18 mouse cellular contexts compared by ENCODE assay signal in the genomic region with DNA sequence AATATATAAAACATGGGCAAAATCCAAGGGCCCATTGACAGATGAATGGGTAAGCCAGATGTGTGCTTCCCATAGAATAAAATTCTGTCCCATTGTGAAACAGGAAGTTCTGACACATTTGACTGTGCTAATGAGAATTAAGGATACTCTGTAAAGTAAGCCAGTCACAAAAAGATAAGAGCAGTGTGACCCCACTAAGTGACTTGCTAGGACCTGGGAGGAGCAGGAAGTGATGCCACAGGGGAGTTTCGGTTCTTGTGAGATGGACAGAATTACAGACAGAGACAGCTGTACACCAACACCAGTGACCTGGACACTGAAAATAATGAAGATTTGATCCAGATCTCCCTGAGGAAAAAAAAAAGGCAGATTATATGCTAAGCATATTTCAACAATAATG. TPM values are rescaled to one million over a fixed set of nuclear protein-coding genes. Genes with fewer than 3 reads are reported as not detected.
DNase-seq lines count a peak whose midpoint lies in the region.
"Had no signal": no experiment of that assay in that cellular context is flagged by ENCODE, and none has a peak within 500 bp of the region (broad histone marks: within the 10 kb centered on the region; RNA-seq: fewer than 3 reads in every experiment).

No protein-coding gene starts in this region.

- no peaks in the 10 kb centered on the region for H3K9me3 ChIP-seq in megakaryocyte, embryonic 14.5 days
- H3K9me3 ChIP-seq: embryonic facial prominence, embryonic 13.5 days; forebrain, embryonic 12.5 days; heart, embryonic 12.5 days; hindbrain, embryonic 13.5 days had no signal

- H3K36me3 ChIP-seq in megakaryocyte, embryonic 14.5 days (replicated peaks; ENCODE audit: low read length) = no peaks in the 10 kb centered on the region
- H3K36me3 ChIP-seq: embryonic facial prominence, embryonic 13.5 days; forebrain, embryonic 12.5 days; heart, embryonic 12.5 days had no signal

- H3K27me3 ChIP-seq in megakaryocyte, embryonic 14.5 days (replicated peaks) = no peaks in the 10 kb centered on the region
- H3K27me3 ChIP-seq: embryonic facial prominence, embryonic 13.5 days; forebrain, embryonic 12.5 days had no signal

- H3K4me1 ChIP-seq in megakaryocyte, embryonic 14.5 days = peaks cover 44% of the 10 kb centered on the region
- H3K4me1 ChIP-seq: forebrain, embryonic 12.5 days; heart, embryonic 12.5 days; hindbrain, embryonic 13.5 days had no signal

- peak overlapping the region; percentile 29 for H3K4me3 ChIP-seq in megakaryocyte, embryonic 14.5 days (replicated peaks)
- H3K4me3 ChIP-seq: embryonic facial prominence, embryonic 13.5 days; forebrain, embryonic 12.5 days; heart, embryonic 12.5 days; hindbrain, embryonic 13.5 days had no signal

- DNase-seq in heart, adult 11 months = peak; percentile 66
- DNase-seq in heart, postnatal 4 days = no peak
- DNase-seq in B cell, adult 2 months = peak; percentile 25 to 38
- peak; percentile 67 for DNase-seq in MEL-GATA-1-ER (ENCODE audit: extremely low read depth, low read depth)
- no peak for DNase-seq in cerebellum, postnatal 25 days
- no peak for DNase-seq in adrenal gland, postnatal 10 days
- DNase-seq in embryo, embryonic 10 days (ENCODE audit: low spot score) = no peak
- DNase-seq: adrenal gland, adult 2 months; adrenal gland, postnatal 36 days; cerebellum, adult 2 months; cerebellum, postnatal 10 days; gastrocnemius, postnatal 36 days; kidney, adult 11 months had no signal

RNA-seq across cellular contexts. Expression of a gene that starts 11.0 kb away (rescaled TPM):
- total RNA-seq in heart, postnatal 4 days (2021) = 1 to 10 TPM; 7.8 to 8.5 TPM
- 4.1 TPM in 1 of 2 replicates, not detected in the other for polyA plus RNA-seq in megakaryocyte, embryonic 14.5 days (2012; ENCODE audit: insufficient read depth, low replicate concordance)
- total RNA-seq in adrenal gland, postnatal 10 days (2021) = 10 to 100 TPM in 1 of 2 experiments, 1 to 10 TPM in 1; 9.7 to 13.4 TPM

RNA-seq across cellular contexts. Expression of a gene that starts 37.6 kb away (rescaled TPM):
- total RNA-seq in heart, postnatal 4 days (2021) = 1 to 10 TPM; 5.6 to 6.1 TPM
- polyA plus RNA-seq in megakaryocyte, embryonic 14.5 days (2012; ENCODE audit: insufficient read depth, low replicate concordance) = 2.1 and 3.0 TPM in 2 replicates
- total RNA-seq in adrenal gland, postnatal 10 days (2021) = 1 to 10 TPM; 3.5 to 3.6 TPM

RNA-seq across cellular contexts. Expression of a gene that starts 59.2 kb away (rescaled TPM):
- under 1 TPM; 0.21 to 0.29 TPM for total RNA-seq in heart, postnatal 4 days (2021)
- polyA plus RNA-seq in megakaryocyte, embryonic 14.5 days (2012; ENCODE audit: insufficient read depth, low replicate concordance) = 0.06 TPM in 1 of 2 replicates, not detected in the other
- total RNA-seq in adrenal gland, postnatal 10 days (2021) = 1 to 10 TPM; 6.2 to 6.5 TPM

Comparison
In these comparisons a context has a peak if more than half of its experiments do, and no peak if none do; other contexts are left out.
1. DNase-seq: peak in heart, adult 11 months (single experiment), B cell, adult 2 months (2 of 2) and MEL-GATA-1-ER (single experiment); none in heart, postnatal 4 days (single experiment), cerebellum, postnatal 25 days (0 of 2), adrenal gland, postnatal 10 days (single experiment) and embryo, embryonic 10 days (single experiment).
2. RNA of a gene that starts 59.2 kb away (total RNA-seq): 6.2 to 6.5 TPM in adrenal gland, postnatal 10 days; 0.21 to 0.29 TPM in heart, postnatal 4 days; every median in the first group is over 4 times any median in the second.